Mouse (Mus musculus) CH12.LX (cell line): ENCODE results near the gene Gm20388. TPM values are rescaled to one million over a fixed set of nuclear protein-coding genes. Genes with fewer than 3 reads are reported as not detected.

Source experiments
- DNase-seq: peaks from one replicate; pipeline ENCODE4 v3.0.0-alpha.2; 2013; ENCODE audit errors: extremely low read depth
- H3K27ac ChIP-seq: 2 replicates; pipeline ENCODE4 v1.5.1; 2012; ENCODE audit warnings: low read depth, mild to moderate bottlenecking, control low read depth, moderate library complexity; ENCODE audit not compliant: insufficient read depth
- H3K27me3 ChIP-seq: replicated peaks from 2 replicates; pipeline ENCODE3; 2012; ENCODE audit warnings: inconsistent platforms
- H3K36me3 ChIP-seq, 2 experiments: replicated peaks in 1 of 2; 2 replicates each; pipeline versions ENCODE3 to v1.6.1; 2012; ENCODE audit warnings: inconsistent platforms in 1 of 2, low read length in 1 of 2, mild to moderate bottlenecking in 1 of 2, mixed read lengths in 1 of 2, moderate library complexity in 1 of 2; ENCODE audit not compliant: control insufficient read depth in 1 of 2, insufficient read depth in 1 of 2
- H3K4me1 ChIP-seq, 2 experiments: 2 replicates each; pipeline ENCODE4 v1.6.1; 2012; ENCODE audit warnings: inconsistent platforms in 1 of 2, moderate library complexity in 1 of 2; ENCODE audit not compliant: insufficient read depth in 2 of 2, control insufficient read depth in 1 of 2
- H3K4me2 ChIP-seq: 2 replicates; pipeline ENCODE4 v1.6.1; 2012; ENCODE audit warnings: low read depth, mild to moderate bottlenecking, control low read depth; ENCODE audit not compliant: poor library complexity, insufficient read depth, severe bottlenecking
- H3K4me3 ChIP-seq, 3 experiments: fragments of 150-350 bp in 1 of 3; sonication (generic) in 1 of 3; replicated peaks in 1 of 3; 2 replicates each; pipeline versions ENCODE3 to v1.5.1; 2011 to 2012; ENCODE audit warnings: low read depth in 2 of 3, low read length in 2 of 3, mild to moderate bottlenecking in 2 of 3, moderate library complexity in 2 of 3, control low read depth in 1 of 3, improper control_type of control experiment in 1 of 3, inconsistent platforms in 1 of 3, mixed read lengths in 1 of 3; ENCODE audit not compliant: poor library complexity in 1 of 3
- H3K79me2 ChIP-seq: replicated peaks from 2 replicates; pipeline ENCODE4 v1.6.1; 2012; ENCODE audit warnings: mild to moderate bottlenecking, moderate library complexity; ENCODE audit not compliant: control insufficient read depth, poor library complexity, insufficient read depth, severe bottlenecking; ENCODE audit errors: extremely low read depth
- H3K9ac ChIP-seq: 2 replicates; pipeline ENCODE4 v1.6.1; 2012; ENCODE audit warnings: low read depth, mild to moderate bottlenecking, control low read depth, moderate library complexity; ENCODE audit not compliant: insufficient read depth
- H3K9me3 ChIP-seq: replicated peaks from 2 replicates; pipeline ENCODE3; 2012; ENCODE audit warnings: low read length, inconsistent platforms, mixed read lengths
- BHLHE40 ChIP-seq: IDR thresholded peaks from 2 replicates; pipeline ENCODE4 v1.6.1; 2011; ENCODE audit warnings: mild to moderate bottlenecking, low read depth, low read length, improper control_type of control experiment
- CHD1 ChIP-seq: IDR thresholded peaks from 2 replicates; pipeline ENCODE4 v1.6.1; 2012; ENCODE audit warnings: low read depth, low read length, improper control_type of control experiment, inconsistent platforms
- CHD2 ChIP-seq: IDR thresholded peaks from 2 replicates; pipeline ENCODE4 v1.6.1; 2011; ENCODE audit warnings: low read length, improper control_type of control experiment
- CTCF ChIP-seq, 2 experiments: IDR thresholded peaks in 1 of 2; conservative IDR thresholded peaks in 1 of 2; 2 replicates each; pipeline ENCODE4 v1.5.1; 2011 to 2012; ENCODE audit warnings: low read depth in 2 of 2, low read length in 2 of 2, improper control_type of control experiment in 1 of 2, inconsistent platforms in 1 of 2, mild to moderate bottlenecking in 1 of 2, moderate library complexity in 1 of 2
- E2F4 ChIP-seq: IDR thresholded peaks from 2 replicates; pipeline ENCODE4 v1.6.1; 2011; ENCODE audit warnings: low read depth, low read length, improper control_type of control experiment; ENCODE audit not compliant: insufficient replicate concordance
- EP300 ChIP-seq: IDR thresholded peaks from 2 replicates; pipeline ENCODE4 v1.6.1; 2011; ENCODE audit warnings: low read length, improper control_type of control experiment
- GABPA ChIP-seq: IDR thresholded peaks from 2 replicates; pipeline ENCODE4 v1.6.1; 2012; ENCODE audit warnings: low read depth, low read length, improper control_type of control experiment, inconsistent platforms; ENCODE audit not compliant: insufficient replicate concordance
- HCFC1 ChIP-seq: IDR thresholded peaks from 2 replicates; pipeline ENCODE4 v1.6.1; 2012; ENCODE audit warnings: low read depth, mild to moderate bottlenecking, inconsistent platforms, low read length, improper control_type of control experiment
- JUN ChIP-seq: IDR thresholded peaks from 2 replicates; pipeline ENCODE4 v1.6.1; 2011; ENCODE audit warnings: low read depth, mild to moderate bottlenecking, low read length, improper control_type of control experiment, moderate library complexity; ENCODE audit not compliant: insufficient read depth
- JUND ChIP-seq: conservative IDR thresholded peaks from 2 replicates; pipeline ENCODE4 v1.6.1; 2011; ENCODE audit warnings: low read depth, low read length, improper control_type of control experiment
- KAT2A ChIP-seq: IDR thresholded peaks from 2 replicates; pipeline ENCODE4 v1.6.1; 2012; ENCODE audit warnings: low read length, improper control_type of control experiment, inconsistent platforms; ENCODE audit not compliant: insufficient replicate concordance
- MAFK ChIP-seq: IDR thresholded peaks from 2 replicates; pipeline ENCODE4 v1.6.1; 2011; ENCODE audit warnings: low read length, improper control_type of control experiment; ENCODE audit not compliant: insufficient replicate concordance
- MAX ChIP-seq: IDR thresholded peaks from 2 replicates; pipeline ENCODE4 v1.6.1; 2011; ENCODE audit warnings: low read length, improper control_type of control experiment
- MEF2A ChIP-seq: IDR thresholded peaks from 2 replicates; pipeline ENCODE4 v1.6.1; 2014; ENCODE audit warnings: low read depth, mild to moderate bottlenecking, inconsistent platforms, low read length, improper control_type of control experiment, borderline replicate concordance
- MXI1 ChIP-seq: IDR thresholded peaks from 2 replicates; pipeline ENCODE4 v1.6.1; 2011; ENCODE audit warnings: mild to moderate bottlenecking, low read depth, low read length, improper control_type of control experiment
- MYC ChIP-seq: IDR thresholded peaks from 2 replicates; pipeline ENCODE4 v1.6.1; 2011; ENCODE audit warnings: low read depth, mild to moderate bottlenecking, improper control_type of control experiment, low read length
- NRF1 ChIP-seq: IDR thresholded peaks from 2 replicates; pipeline ENCODE4 v1.6.1; 2014; ENCODE audit warnings: low read depth, mild to moderate bottlenecking, inconsistent platforms, low read length, improper control_type of control experiment, moderate library complexity
- PAX5 ChIP-seq: IDR thresholded peaks from 2 replicates; pipeline ENCODE4 v1.6.1; 2012; ENCODE audit warnings: low read length, inconsistent platforms, mixed read lengths
- POLR2A ChIP-seq: IDR thresholded peaks from 2 replicates; pipeline ENCODE4 v1.6.1; 2011; ENCODE audit warnings: low read depth, mild to moderate bottlenecking, improper control_type of control experiment, low read length
- RAD21 ChIP-seq: IDR thresholded peaks from 2 replicates; pipeline ENCODE4 v1.6.1; 2011; ENCODE audit warnings: low read depth, mild to moderate bottlenecking, low read length, improper control_type of control experiment, moderate library complexity
- SMC3 ChIP-seq: IDR thresholded peaks from 2 replicates; pipeline ENCODE4 v1.6.1; 2011; ENCODE audit warnings: low read depth, low read length, improper control_type of control experiment
- TCF12 ChIP-seq: IDR thresholded peaks from 2 replicates; pipeline ENCODE4 v1.6.1; 2014; ENCODE audit warnings: low read depth, mild to moderate bottlenecking, inconsistent platforms, low read length, improper control_type of control experiment
- UBTF ChIP-seq: IDR thresholded peaks from 2 replicates; pipeline ENCODE4 v1.6.1; 2012; ENCODE audit warnings: low read depth, mild to moderate bottlenecking, inconsistent platforms, low read length, improper control_type of control experiment, moderate library complexity
- USF1 ChIP-seq: IDR thresholded peaks from 2 replicates; pipeline ENCODE4 v1.6.1; 2014; ENCODE audit warnings: low read depth, mild to moderate bottlenecking, inconsistent platforms, low read length, improper control_type of control experiment
- ZKSCAN1 ChIP-seq: IDR thresholded peaks from 2 replicates; pipeline ENCODE4 v1.6.1; 2012; ENCODE audit warnings: low read depth, inconsistent platforms, low read length, improper control_type of control experiment, borderline replicate concordance
- ZMIZ1 ChIP-seq: IDR thresholded peaks from 2 replicates; pipeline ENCODE4 v1.6.1; 2012; ENCODE audit warnings: low read depth, mild to moderate bottlenecking, inconsistent platforms, low read length, improper control_type of control experiment
- ZNF384 ChIP-seq: IDR thresholded peaks from 2 replicates; pipeline ENCODE4 v1.6.1; 2012; ENCODE audit warnings: low read depth, low read length, improper control_type of control experiment, inconsistent platforms
- dilution Hi-C: fragments of 300-500 bp; cut with MboI; formaldehyde crosslinking; loops from 2 replicates; pipeline ENCODE4 v1.14.3; 2020; ENCODE audit warnings: low sequenced_read_pairs; ENCODE audit not compliant: extremely low pct_unique_long_range_greater_than_20kb, extremely low pct_ligation_motif_present
- in situ Hi-C: fragments of 300-500 bp; cut with MboI; formaldehyde crosslinking; loops from 3 replicates; pipeline ENCODE4 v1.14.3; 2019; ENCODE audit warnings: low sequenced_read_pairs, low pct_ligation_motif_present, low pct_unique_long_range_greater_than_20kb, mixed read lengths
- polyA plus RNA-seq: library from polyadenylated mRNA; unstranded; fragments of >175 nt; gene quantifications from 2 replicates; pipeline ENCODE4 v1.2.1, GENCODE M21; 2012; ENCODE audit warnings: low read depth; ENCODE audit not compliant: insufficient read length
- total RNA-seq, 2 experiments: library from RNA; depleted of rRNA; stranded (reverse); fragments of 300-350 nt in 1 of 2; fragments of >200 nt in 1 of 2; gene quantifications; 2 replicates each; pipeline ENCODE4 v1.2.3; 2012 to 2014

The Gm20388 gene
- total and polyA plus RNA-seq, 3 experiments = 14.8 to 26.3 (median 22.2) TPM

DNA sequence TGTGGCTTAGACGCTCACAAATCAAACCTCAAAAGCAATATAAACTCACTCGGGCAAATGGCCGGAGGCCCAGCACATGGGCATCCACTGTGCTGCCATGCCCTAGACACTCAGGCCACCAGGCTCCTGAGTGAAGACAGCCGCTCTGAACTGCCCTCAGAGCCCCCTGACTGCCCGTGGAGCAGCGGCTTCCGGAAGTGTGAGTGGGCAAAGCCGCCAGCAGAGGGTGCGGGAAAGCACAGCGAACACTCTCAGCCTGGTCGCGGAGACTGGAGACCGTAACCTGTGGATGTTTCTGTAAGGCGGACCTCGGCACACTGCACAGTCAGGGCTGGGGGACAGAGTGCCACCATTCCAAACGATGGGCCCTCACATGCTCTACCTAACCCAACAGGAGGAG lies 1647.9 kb downstream of the Gm20388 start:
- H3K36me3 ChIP-seq = peaks cover 48 to 88% of the 10 kb centered on the region in 2 experiments
- no peak for TF ChIP-seq POLR2A
- no peak for TF ChIP-seq RAD21
- dilution Hi-C loops = no loop called here

GRCm38 (mm10) chr8:121559801-121560200 lies 1649.2 kb downstream of the Gm20388 start:
- in situ Hi-C loops = loop anchor here (5.0 kb wide), 1 partner anchor 32 kb away; the partner anchor contains the start of gene Map1lc3b
- DNase-seq = no peak
- no peaks in the 10 kb centered on the region for H3K27me3 ChIP-seq

More for the DNA sequence above, 1647.9 kb downstream of the Gm20388 start:
- no peak overlapping the region for H3K4me2 ChIP-seq
- no peak overlapping the region for H3K4me3 ChIP-seq
- H3K9me3 ChIP-seq = no peaks in the 10 kb centered on the region
- no peaks in the 10 kb centered on the region for H3K79me2 ChIP-seq
- H3K4me1 ChIP-seq = no peaks in the 10 kb centered on the region
- no peak overlapping the region for H3K9ac ChIP-seq
- in situ Hi-C loops = loop anchor here (5.0 kb wide), 1 partner anchor 34 kb away; the partner anchor contains the start of gene Map1lc3b
- no peak overlapping the region for H3K27ac ChIP-seq
- H3K27me3 ChIP-seq = no peaks in the 10 kb centered on the region
- DNase-seq = no peak

GRCm38 (mm10) chr8:121560432-121561100 lies 1649.9 kb downstream of the Gm20388 start:
- no peak for DNase-seq
- dilution Hi-C loops (no loop called here), in situ Hi-C loops (no loop called here)
- Histone ChIP-seq H3K36me3 (peaks cover 40 to 87% of the 10 kb centered on the region in 2 experiments), H3K79me2 (no peaks in the 10 kb centered on the region), H3K4me1 (no peaks in the 10 kb centered on the region), H3K4me3 (no peak overlapping the region), H3K4me2 (no peak overlapping the region), H3K9ac (no peak overlapping the region), H3K9me3 (no peaks in the 10 kb centered on the region), H3K27ac (no peak overlapping the region), H3K27me3 (no peaks in the 10 kb centered on the region)
- no peak for TF ChIP-seq JUN
- no peak for TF ChIP-seq EP300
- no peak for TF ChIP-seq CTCF (conservative IDR thresholded peaks at IDR 0.05 in 1 of 2, IDR thresholded peaks at IDR 0.05 in 1 of 2; ENCODE audit: low read depth in 2 of 2, low read length in 2 of 2)
- no peak for TF ChIP-seq USF1
- TF ChIP-seq ZKSCAN1 = no peak
- TF ChIP-seq PAX5 = no peak
- no peak for TF ChIP-seq HCFC1
- no peak for TF ChIP-seq TCF12
- TF ChIP-seq ZMIZ1 = no peak
- no peak for TF ChIP-seq NRF1
- TF ChIP-seq KAT2A = no peak
- no peak for TF ChIP-seq MYC
- no peak for TF ChIP-seq E2F4
- TF ChIP-seq BHLHE40 = no peak
- TF ChIP-seq MEF2A = no peak
- TF ChIP-seq JUND = no peak

More at GRCm38 (mm10) chr8:121559801-121560200, 1649.2 kb downstream of the Gm20388 start:
- dilution Hi-C loops = no loop called here
- H3K4me2 ChIP-seq = no peak overlapping the region
- TF ChIP-seq EP300 = no peak
- TF ChIP-seq JUND = no peak
- TF ChIP-seq MXI1 = no peak
- TF ChIP-seq SMC3 = no peak
- no peak for TF ChIP-seq CHD1
- TF ChIP-seq E2F4 = no peak
- TF ChIP-seq CTCF (conservative IDR thresholded peaks at IDR 0.05 in 1 of 2, IDR thresholded peaks at IDR 0.05 in 1 of 2; ENCODE audit: low read depth in 2 of 2, low read length in 2 of 2) = no peak
- TF ChIP-seq PAX5 = no peak
- TF ChIP-seq HCFC1 = no peak
- no peak for TF ChIP-seq MAFK
- no peak for TF ChIP-seq NRF1
- no peak for TF ChIP-seq UBTF
- TF ChIP-seq CHD2 = no peak
- TF ChIP-seq USF1 = no peak
- no peak for TF ChIP-seq MYC
- TF ChIP-seq MAX = no peak
- no peak for TF ChIP-seq ZNF384
- no peak for TF ChIP-seq RAD21
- no peak for TF ChIP-seq GABPA
- no peaks in the 10 kb centered on the region for H3K79me2 ChIP-seq
- H3K4me3 ChIP-seq = no peak overlapping the region
- H3K4me1 ChIP-seq = no peaks in the 10 kb centered on the region
- no peaks in the 10 kb centered on the region for H3K9me3 ChIP-seq
- H3K36me3 ChIP-seq = peaks cover 39 to 87% of the 10 kb centered on the region in 2 experiments
- H3K27ac ChIP-seq = no peak overlapping the region
- H3K9ac ChIP-seq = no peak overlapping the region
